Mouse (Mus musculus) ovary, adult 10 weeks (tissue): ENCODE measurements around the gene Trim59. TPM values are rescaled to one million over a fixed set of nuclear protein-coding genes. Genes with fewer than 3 reads are reported as not detected.

Source experiments
- polyA plus RNA-seq: library from polyadenylated mRNA; stranded (reverse); fragments of 350-450 nt; fragmentation: Illumina TruSeq; extraction: RNeasy Lipid Tissue Mini Kit (QIAGEN cat#74804); gene quantifications from one replicate; pipeline ENCODE4 v1.2.3, GENCODE M21; 2014

The Trim59 gene
- 165 TPM for polyA plus RNA-seq

GRCm38 (mm10) chr3:69044645-69045399 is at the start of gene Trim59:
Trim59 (minus strand) TSS chr3:69044755.

GRCm38 (mm10) chr3:69004437-69005337 is 39.9 kb downstream of the Trim59 start, which contains the start of the genes Ift80 and Smc4:
Ift80 (minus strand) TSS chr3:69004570.
Smc4 (plus strand) TSS chr3:69004738.

Other genes starting within 250 kb of the Trim59 start
- 118 TPM for gene 1110032F04Rik, start 175.2 kb downstream of the Trim59 start, polyA plus RNA-seq
- gene Ift80, start 40.2 kb downstream of the Trim59 start, polyA plus RNA-seq = 59.4 TPM
- gene Smc4, start 40.0 kb downstream of the Trim59 start, polyA plus RNA-seq = 402 TPM
- 222 TPM for gene Kpna4, start 82.4 kb upstream of the Trim59 start, polyA plus RNA-seq
- 0.66 TPM for gene Arl14, start 177.7 kb upstream of the Trim59 start, polyA plus RNA-seq